Mouse (Mus musculus) thymus, postnatal 36 days (tissue): ENCODE measurements around the gene Pqbp1.

Experiments
- DNase-seq, 2 experiments: peaks; one replicate each; pipeline ENCODE4 v3.0.0; 2022; ENCODE audit warnings: mixed read lengths in 2 of 2

Gene Pqbp1

DNA sequence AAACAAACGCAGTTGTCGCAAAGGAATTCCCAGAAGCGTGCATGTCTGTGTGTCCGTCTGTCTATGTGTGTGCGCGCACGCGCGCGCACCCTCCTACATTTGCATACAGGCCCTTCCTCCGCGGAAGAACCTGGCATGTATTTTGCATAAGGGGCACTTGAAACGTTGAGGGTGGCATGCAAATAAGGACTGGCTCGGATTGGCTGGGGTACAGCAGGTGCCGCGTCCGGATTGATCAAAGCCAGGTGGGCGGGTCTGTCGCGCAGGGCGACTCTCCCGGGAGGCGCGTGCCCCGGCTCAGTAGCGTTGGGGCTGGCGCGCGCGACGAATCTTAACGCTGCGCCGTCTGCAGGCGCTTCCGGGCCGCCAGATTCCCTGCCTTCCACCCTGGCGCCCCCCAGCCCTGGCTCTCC, 21.1 kb downstream of the Pqbp1 start, which contains the start of gene Pim2:
Gene Pim2 (plus strand): TSS at position 256 of the 413 bp plus-strand sequence.
- peak; percentile 83 to 92 for DNase-seq

- DNase-seq, result no peak
Observed at GRCm38 (mm10) chrX:7869826-7870225, 29.2 kb downstream of the Pqbp1 start.

GRCm38 (mm10) chrX:7868506-7868905, 30.6 kb downstream of the Pqbp1 start:
- DNase-seq, result no peak

DNA sequence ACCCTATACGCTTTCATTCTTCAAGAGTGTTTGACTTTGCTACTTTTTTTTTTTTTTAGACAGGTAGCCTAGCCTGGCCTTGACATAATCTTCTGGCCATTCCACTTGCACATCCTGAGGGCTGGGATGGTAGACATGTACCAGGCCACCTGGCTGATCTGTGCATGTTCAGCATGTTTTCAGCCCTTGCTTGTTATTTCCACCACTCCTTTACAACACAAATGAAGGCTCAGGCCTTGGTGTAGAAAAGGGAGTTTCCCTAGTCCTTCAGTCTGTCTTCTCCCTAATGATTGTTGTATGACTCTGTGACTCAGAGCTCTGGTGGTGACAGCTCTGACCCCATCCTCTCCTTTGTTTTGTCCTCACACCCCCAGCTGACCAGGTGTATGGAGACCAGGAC, 31.9 kb downstream of the Pqbp1 start:
- DNase-seq, result no peak

- no peak for DNase-seq
Observed at GRCm38 (mm10) chrX:7865786-7866185, 33.3 kb downstream of the Pqbp1 start.

- DNase-seq, result peak in 1 of 2 experiments; percentile 31
Observed at GRCm38 (mm10) chrX:7865343-7865742, 33.7 kb downstream of the Pqbp1 start.

DNA sequence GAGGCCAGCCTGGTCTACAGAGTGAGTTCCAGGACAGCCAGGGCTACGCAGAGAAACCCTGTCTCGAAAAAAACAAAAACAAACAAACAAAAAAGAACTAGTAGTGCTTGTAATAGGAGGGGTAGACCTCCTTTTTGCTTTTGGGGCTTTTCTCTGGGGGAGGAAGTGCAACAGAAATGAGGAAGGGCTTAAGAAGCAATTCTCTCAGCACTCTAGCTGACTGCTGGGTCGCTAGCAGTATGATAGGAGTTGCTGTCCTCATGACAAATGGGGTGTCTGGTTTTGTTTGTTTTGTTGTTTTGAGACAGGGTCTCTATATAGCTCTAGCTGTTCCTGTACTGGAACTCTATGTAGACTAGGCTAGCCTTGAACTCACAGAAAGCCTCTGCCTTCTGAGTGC, 34.5 kb downstream of the Pqbp1 start:
- no peak for DNase-seq

DNA sequence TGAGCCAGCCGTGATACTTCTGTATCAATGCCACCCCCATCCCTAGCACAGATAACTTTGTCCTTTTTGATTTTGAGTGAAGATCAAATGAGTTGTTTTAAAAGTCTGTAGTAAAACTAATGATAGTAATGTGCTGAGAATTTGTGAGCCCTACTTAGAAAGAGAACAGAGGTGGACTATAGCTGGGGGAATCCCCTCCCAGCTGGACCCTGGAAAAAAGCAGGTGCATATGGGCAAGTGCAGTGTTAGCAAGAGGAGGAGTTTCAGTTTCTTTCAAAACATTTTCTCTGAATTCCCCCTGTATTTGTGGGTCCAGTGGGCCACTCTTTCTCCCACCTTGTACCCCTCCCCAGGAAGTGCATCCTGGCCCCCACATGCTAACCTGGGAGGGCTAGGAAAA, 35.9 kb downstream of the Pqbp1 start:
- no peak for DNase-seq

GRCm38 (mm10) chrX:7859191-7859753, 39.8 kb downstream of the Pqbp1 start:
- DNase-seq, result no peak

DNA sequence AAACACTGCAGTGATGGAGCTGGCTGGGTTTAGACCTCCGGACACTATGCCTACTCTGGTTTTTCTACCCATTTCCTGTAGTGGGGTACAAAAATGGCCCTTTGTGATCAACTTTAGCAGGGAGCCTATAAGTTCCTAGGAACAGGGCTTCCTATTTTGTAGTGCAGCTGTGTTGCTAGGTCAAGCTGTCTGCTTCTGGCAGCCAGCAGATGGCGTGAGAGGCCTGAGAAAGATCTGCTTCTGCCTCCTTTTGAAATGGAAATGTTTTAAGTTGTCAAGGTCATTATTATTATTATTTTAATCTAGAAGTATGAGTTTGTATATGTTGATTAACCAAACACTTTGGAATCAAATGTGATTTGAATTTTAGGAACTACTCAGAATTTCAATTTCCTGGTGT, 44.5 kb downstream of the Pqbp1 start:
- peak; percentile 15 to 26 for DNase-seq

GRCm38 (mm10) chrX:7847845-7848244, 51.2 kb downstream of the Pqbp1 start:
- DNase-seq, result no peak
